Mouse (Mus musculus) heart, embryonic 15.5 days (tissue): ENCODE results near the gene Cdc42bpa. TPM values are rescaled to one million over a fixed set of nuclear protein-coding genes. Genes with fewer than 3 reads are reported as not detected.

ENCODE experiments used
- ATAC-seq: fragments of 200-750 bp; cut with Nextera tagmentation; replicated peaks from 2 replicates; pipeline ENCODE4 v1.8.0; 2017; ENCODE audit warnings: low read depth, moderate TSS enrichment; ENCODE audit not compliant: insufficient number of reproducible peaks, insufficient read depth, low FRiP score
- H3K27ac ChIP-seq: fragments of 300-500 bp; sonication (generic); 2 replicates; pipeline ENCODE4 v1.5.1; 2015; ENCODE audit warnings: mild to moderate bottlenecking, inconsistent platforms
- H3K27me3 ChIP-seq: fragments of 300-500 bp; sonication (generic); 2 replicates; pipeline ENCODE4 v1.6.1; 2015; ENCODE audit warnings: inconsistent platforms
- H3K36me3 ChIP-seq: fragments of 300-500 bp; sonication (generic); 2 replicates; pipeline ENCODE4 v1.6.1; 2015; ENCODE audit warnings: mild to moderate bottlenecking, inconsistent platforms
- H3K4me1 ChIP-seq: fragments of 300-500 bp; sonication (generic); replicated peaks from 2 replicates; pipeline ENCODE4 v1.6.1; 2015; ENCODE audit warnings: inconsistent platforms
- H3K4me2 ChIP-seq: fragments of 300-500 bp; sonication (generic); 2 replicates; pipeline ENCODE4 v1.6.1; 2015; ENCODE audit warnings: inconsistent platforms, mild to moderate bottlenecking, moderate library complexity
- H3K4me3 ChIP-seq: fragments of 300-500 bp; sonication (generic); 2 replicates; pipeline ENCODE4 v1.5.1; 2015; ENCODE audit warnings: mild to moderate bottlenecking, inconsistent platforms
- H3K9ac ChIP-seq: fragments of 300-500 bp; sonication (generic); 2 replicates; pipeline ENCODE4 v1.6.1; 2015; ENCODE audit warnings: mild to moderate bottlenecking, inconsistent platforms
- H3K9me3 ChIP-seq: fragments of 300-500 bp; sonication (generic); replicated peaks from 2 replicates; pipeline ENCODE4 v1.6.1; 2016; ENCODE audit warnings: inconsistent platforms
- WGBS: fragments of 180-500 bp; shearing (Covaris S2); methylation state at CpG from one replicate; pipeline ENCODE4 v1.1.7; 2015; ENCODE audit warnings: mixed read lengths; 5-methylcytosine and 5-hydroxymethylcytosine counted together
- polyA plus RNA-seq: library from polyadenylated mRNA; unstranded; fragments of >200 nt; fragmentation: Nextera tagmentation; extraction: Ambion mirVana; gene quantifications from 2 replicates; pipeline ENCODE4 v1.2.1, GENCODE M21; 2015

Cdc42bpa gene
- polyA plus RNA-seq, 1 experiment from 2014 or later: 11.4 TPM

DNA sequence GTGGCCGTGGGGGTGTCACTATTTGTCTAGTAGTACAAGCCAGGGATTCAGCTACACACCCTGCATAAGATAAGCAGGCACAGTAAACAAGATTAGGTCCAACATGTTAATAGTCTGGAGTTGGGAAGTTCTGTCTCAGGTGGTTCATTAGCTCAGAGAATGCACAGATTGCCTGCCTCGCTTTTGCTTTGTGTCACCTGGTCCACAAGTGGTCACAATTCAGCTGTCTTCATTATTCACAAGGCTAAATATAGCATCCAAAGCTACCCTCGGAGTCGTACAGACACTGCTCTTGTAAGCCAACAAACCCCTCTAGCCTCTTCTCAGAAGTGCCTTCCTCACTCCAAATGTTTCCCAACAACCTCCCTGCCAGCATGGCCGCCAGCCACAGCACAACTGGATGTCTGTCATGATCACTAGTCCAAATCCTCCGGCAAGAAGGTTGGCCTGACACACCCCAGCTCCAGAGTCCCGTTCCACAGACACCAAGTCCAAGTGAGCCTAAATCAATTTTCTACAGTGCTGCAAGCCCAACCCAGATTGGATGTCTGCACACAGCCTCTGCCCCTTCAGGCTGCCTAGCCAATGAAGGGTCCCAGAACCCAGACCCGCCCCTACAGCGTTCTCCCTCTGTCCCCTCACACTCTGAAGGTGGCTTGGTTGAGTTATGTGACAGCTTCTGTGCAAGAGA lies 234.7 kb downstream of the Cdc42bpa start:
- 15% methylated on average over 9 of the region's 9 CpGs for WGBS
- peak overlapping the region; percentile 85 for H3K27ac ChIP-seq

GRCm38 (mm10) chr1:180195703-180196381 lies 235.6 kb downstream of the Cdc42bpa start:
- H3K27ac ChIP-seq: peak overlapping the region; percentile 85
- peaks cover 43% of the 10 kb centered on the region for H3K4me1 ChIP-seq
- no peaks in the 10 kb centered on the region for H3K27me3 ChIP-seq
- H3K4me3 ChIP-seq: peak overlapping the region; percentile 64
- ATAC-seq: peak; percentile 99
- H3K4me2 ChIP-seq: peak overlapping the region; percentile 82
- H3K9ac ChIP-seq: peak overlapping the region; percentile 56
- WGBS: under 1% methylated on average over 57 of the region's 57 CpGs
- no peaks in the 10 kb centered on the region for H3K36me3 ChIP-seq
- H3K9me3 ChIP-seq: no peaks in the 10 kb centered on the region

More for the DNA sequence above, 234.7 kb downstream of the Cdc42bpa start:
- peaks cover 51% of the 10 kb centered on the region for H3K4me1 ChIP-seq
- no peaks in the 10 kb centered on the region for H3K36me3 ChIP-seq
- peak overlapping the region; percentile 82 for H3K4me2 ChIP-seq
- H3K9ac ChIP-seq: peak overlapping the region; percentile 56
- H3K4me3 ChIP-seq: peak overlapping the region; percentile 64
- no peaks in the 10 kb centered on the region for H3K27me3 ChIP-seq
- peak; percentile 74 for ATAC-seq
- H3K9me3 ChIP-seq: no peaks in the 10 kb centered on the region

DNA sequence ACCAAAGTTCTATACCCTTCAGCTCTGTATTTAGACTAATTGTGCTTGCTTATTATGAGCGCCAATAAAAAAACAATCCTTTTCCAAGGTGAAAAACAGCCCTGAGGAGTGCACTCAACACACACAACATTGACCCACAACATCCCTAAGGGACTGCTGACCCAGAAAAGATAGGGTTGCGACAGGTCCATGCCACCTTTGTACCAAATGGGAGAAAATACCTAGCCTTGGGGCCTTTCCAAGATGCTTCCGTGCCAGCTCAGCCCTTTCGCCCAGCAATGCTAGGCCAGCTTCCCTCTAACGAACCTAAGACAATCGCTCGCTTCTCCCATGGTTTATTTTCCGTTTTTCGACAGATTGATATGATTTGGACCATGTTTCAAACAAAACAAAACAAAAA lies 236.2 kb downstream of the Cdc42bpa start:
- H3K36me3 ChIP-seq: no peaks in the 10 kb centered on the region
- H3K4me3 ChIP-seq: peak overlapping the region; percentile 64
- no peaks in the 10 kb centered on the region for H3K9me3 ChIP-seq
- ATAC-seq: no peak
- peak overlapping the region; percentile 82 for H3K4me2 ChIP-seq
- H3K27ac ChIP-seq: peak overlapping the region; percentile 57
- no peak overlapping the region for H3K9ac ChIP-seq
- WGBS: 93% methylated on average over 9 of the region's 9 CpGs
- peaks cover 36% of the 10 kb centered on the region for H3K4me1 ChIP-seq
- no peaks in the 10 kb centered on the region for H3K27me3 ChIP-seq

GRCm38 (mm10) chr1:180197956-180198355 lies 237.7 kb downstream of the Cdc42bpa start:
- Histone ChIP-seq H3K27ac (no peak overlapping the region), H3K4me2 (no peak overlapping the region), H3K9me3 (no peaks in the 10 kb centered on the region), H3K9ac (no peak overlapping the region), H3K4me1 (peaks cover 25% of the 10 kb centered on the region), H3K27me3 (no peaks in the 10 kb centered on the region), H3K4me3 (no peak overlapping the region), H3K36me3 (no peaks in the 10 kb centered on the region)
- no peak for ATAC-seq
- WGBS: 76% methylated on average over 3 of the region's 3 CpGs

- no peaks in the 10 kb centered on the region for H3K36me3 ChIP-seq
- H3K4me1 ChIP-seq: peaks cover 15% of the 10 kb centered on the region; the same call in 1 of the 2 replicates
- H3K4me2 ChIP-seq: no peak within 1 kb of the TSS
- H3K9ac ChIP-seq: no peak within 1 kb of the TSS
- H3K27me3 ChIP-seq: no peaks in the 10 kb centered on the region
- 53% methylated on average over 4 of the region's 4 CpGs for WGBS
- no peak within 1 kb of the TSS for H3K4me3 ChIP-seq
- ATAC-seq: no peak
- H3K27ac ChIP-seq: no peak within 1 kb of the TSS
- H3K9me3 ChIP-seq: no peaks in the 10 kb centered on the region
Measured at GRCm38 (mm10) chr1:180198959-180199714, 238.9 kb downstream of the Cdc42bpa start, which contains the start of gene Coq8a. Coq8a (minus strand) TSS chr1:180199602.

DNA sequence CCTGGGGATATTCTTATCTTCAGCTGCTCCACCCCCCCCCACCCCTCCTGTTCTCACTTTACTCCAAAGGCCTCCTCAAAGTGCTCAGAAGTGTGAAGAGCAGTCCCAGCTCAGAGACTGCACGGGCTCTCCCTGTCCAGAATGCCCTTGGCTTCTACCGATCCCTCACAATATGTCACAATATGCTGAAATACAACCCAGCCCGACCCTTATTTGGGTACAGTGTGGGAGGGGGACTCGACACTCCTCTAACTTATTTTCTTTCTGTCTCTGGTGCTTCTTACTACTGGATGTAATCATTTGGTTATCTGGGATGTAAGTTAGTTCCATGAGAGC lies 239.4 kb downstream of the Cdc42bpa start:
- Histone ChIP-seq H3K4me2 (no peak overlapping the region), H3K4me1 (peaks cover 10% of the 10 kb centered on the region; the same call in 1 of the 2 replicates), H3K27me3 (no peaks in the 10 kb centered on the region), H3K4me3 (no peak overlapping the region), H3K9me3 (peaks cover 2% of the 10 kb centered on the region; the same call in 1 of the 2 replicates), H3K36me3 (no peaks in the 10 kb centered on the region), H3K9ac (no peak overlapping the region), H3K27ac (no peak overlapping the region)
- 53% methylated on average over 4 of the region's 4 CpGs for WGBS
- no peak for ATAC-seq

GRCm38 (mm10) chr1:180200722-180201121 lies 240.4 kb downstream of the Cdc42bpa start:
- H3K4me2 ChIP-seq: no peak overlapping the region
- H3K9me3 ChIP-seq: peaks cover 7% of the 10 kb centered on the region
- no peak overlapping the region for H3K4me3 ChIP-seq
- no peak for ATAC-seq
- H3K27ac ChIP-seq: no peak overlapping the region
- WGBS: 70% methylated on average over 5 of the region's 5 CpGs
- H3K4me1 ChIP-seq: peaks cover 3% of the 10 kb centered on the region; the same call in 1 of the 2 replicates
- H3K27me3 ChIP-seq: no peaks in the 10 kb centered on the region
- H3K9ac ChIP-seq: no peak overlapping the region
- no peaks in the 10 kb centered on the region; the same call in 1 of the 2 replicates for H3K36me3 ChIP-seq

DNA sequence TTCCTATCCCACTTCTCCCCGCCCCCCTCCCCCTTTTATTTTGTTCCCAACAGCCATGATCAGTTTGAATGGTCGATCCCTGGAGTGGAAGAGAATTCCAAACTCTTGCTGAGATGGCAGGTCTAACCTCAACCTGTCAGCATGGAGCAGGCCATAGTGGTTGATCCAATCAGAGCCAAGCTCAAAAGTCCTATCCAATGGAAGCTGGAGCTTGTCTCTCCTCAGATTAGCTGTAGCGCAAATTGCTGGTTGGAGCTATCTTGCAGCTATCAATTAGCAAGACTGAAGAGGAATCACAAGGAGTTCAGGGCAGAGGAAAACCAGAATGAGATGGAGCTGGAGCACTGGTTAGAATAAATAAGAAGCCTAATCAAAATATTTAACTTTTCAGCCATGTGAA lies 248.1 kb downstream of the Cdc42bpa start:
- Histone ChIP-seq H3K9me3 (peaks cover 7% of the 10 kb centered on the region), H3K27me3 (no peaks in the 10 kb centered on the region), H3K4me1 (peaks cover 14% of the 10 kb centered on the region), H3K4me2 (no peak overlapping the region), H3K36me3 (no peaks in the 10 kb centered on the region; the same call in 1 of the 2 replicates), H3K9ac (no peak overlapping the region), H3K4me3 (no peak overlapping the region), H3K27ac (no peak overlapping the region)
- ATAC-seq: no peak
- WGBS: 77% methylated on average over 3 of the region's 3 CpGs

DNA sequence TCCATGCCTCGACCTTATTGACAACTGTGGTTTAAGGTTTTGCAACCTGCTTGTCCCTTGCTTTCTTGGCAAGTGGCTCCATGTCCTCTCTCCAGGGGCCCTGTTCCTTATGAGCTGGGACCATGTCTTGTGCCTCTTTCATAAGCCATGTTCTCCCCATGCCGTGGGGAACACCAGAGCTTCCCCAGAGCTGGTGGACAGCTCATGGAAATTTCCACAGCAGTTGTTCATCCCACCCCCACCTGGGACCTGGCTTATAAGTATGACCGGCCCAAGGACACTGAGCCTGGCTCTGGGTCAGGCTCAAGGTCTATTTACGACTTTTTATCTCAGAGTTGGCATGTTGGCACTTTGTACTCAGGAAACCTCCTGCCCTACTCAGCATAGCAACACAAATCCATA lies 249.8 kb downstream of the Cdc42bpa start:
- Histone ChIP-seq H3K4me3 (no peak overlapping the region), H3K9ac (no peak overlapping the region), H3K9me3 (peaks cover 2% of the 10 kb centered on the region), H3K36me3 (no peaks in the 10 kb centered on the region; the same call in 1 of the 2 replicates), H3K27me3 (no peaks in the 10 kb centered on the region), H3K4me2 (no peak overlapping the region), H3K27ac (peak overlapping the region; percentile 75), H3K4me1 (peaks cover 14% of the 10 kb centered on the region)
- peak; percentile 63; the same call in 1 of the 2 replicates for ATAC-seq
- 47% methylated on average over 4 of the region's 4 CpGs for WGBS

GRCm38 (mm10) chr1:180210781-180211271 lies 250.6 kb downstream of the Cdc42bpa start:
- Histone ChIP-seq H3K4me3 (no peak overlapping the region), H3K4me2 (no peak overlapping the region), H3K27ac (peak overlapping the region; percentile 75), H3K9me3 (no peaks in the 10 kb centered on the region), H3K27me3 (no peaks in the 10 kb centered on the region), H3K4me1 (peaks cover 14% of the 10 kb centered on the region), H3K9ac (no peak overlapping the region), H3K36me3 (no peaks in the 10 kb centered on the region)
- WGBS: 84% methylated on average over 9 of the region's 9 CpGs
- no peak for ATAC-seq

- no peak overlapping the region for H3K27ac ChIP-seq
- no peak overlapping the region for H3K9ac ChIP-seq
- H3K9me3 ChIP-seq: no peaks in the 10 kb centered on the region
- no peaks in the 10 kb centered on the region for H3K27me3 ChIP-seq
- 81% methylated on average over 5 of the region's 5 CpGs for WGBS
- H3K4me2 ChIP-seq: no peak overlapping the region
- H3K4me1 ChIP-seq: peaks cover 14% of the 10 kb centered on the region
- no peak overlapping the region for H3K4me3 ChIP-seq
- no peaks in the 10 kb centered on the region for H3K36me3 ChIP-seq
- ATAC-seq: no peak
Measured at GRCm38 (mm10) chr1:180212911-180213310, 252.6 kb downstream of the Cdc42bpa start.
